Mouse (Mus musculus): ENCODE data around the gene Klrc3. TPM values are rescaled to one million over a fixed set of nuclear protein-coding genes. Genes with fewer than 3 reads are reported as not detected.
"Not testable (repeated sequence)": the region's sequence is repeated elsewhere in the genome, so short reads cannot be mapped to it uniquely, and the experiment has no call there.

The Klrc3 gene
- total RNA-seq (2014; fragmentation: Nextera tagmentation) (not detected in 2 replicates), total RNA-seq (2017) (1.3 TPM in 1 of 2 replicates, not detected in the other)

GRCm38 (mm10) chr6:129643237-129643636 is at the start of gene Klrc3:
Gene Klrc3, minus strand, starts transcription at chr6:129643337.
- ATAC-seq (replicated peaks; ENCODE audit: low FRiP score, low TSS enrichment, poor library complexity, severe bottlenecking) = not testable (repeated sequence)

GRCm38 (mm10) chr6:129691436-129691835 is 48.3 kb upstream of the Klrc3 start:
- not testable (repeated sequence) for ATAC-seq (replicated peaks; ENCODE audit: low FRiP score, low TSS enrichment, poor library complexity, severe bottlenecking)

- ATAC-seq (replicated peaks; ENCODE audit: low FRiP score, low TSS enrichment, poor library complexity, severe bottlenecking) = peak; percentile 89
These were observed 37.2 kb upstream of the Klrc3 start for GRCm38 (mm10) chr6:129680379-129680778.

GRCm38 (mm10) chr6:129678873-129679272 is 35.7 kb upstream of the Klrc3 start, which contains the start of gene Klrc1:
Gene Klrc1, minus strand, starts transcription at chr6:129678973.
- no peak for ATAC-seq (replicated peaks; ENCODE audit: low FRiP score, low TSS enrichment, poor library complexity, severe bottlenecking)

GRCm38 (mm10) chr6:129661301-129661700 is 18.2 kb upstream of the Klrc3 start:
- not testable (repeated sequence) for ATAC-seq (replicated peaks; ENCODE audit: low FRiP score, low TSS enrichment, poor library complexity, severe bottlenecking)

GRCm38 (mm10) chr6:129660589-129660988 is 17.5 kb upstream of the Klrc3 start, which contains the start of gene Klrc2:
Gene Klrc2, minus strand, starts transcription at chr6:129660689.
- not testable (repeated sequence) for ATAC-seq (replicated peaks; ENCODE audit: low FRiP score, low TSS enrichment, poor library complexity, severe bottlenecking)

- not testable (repeated sequence) for ATAC-seq (replicated peaks; ENCODE audit: low FRiP score, low TSS enrichment, poor library complexity, severe bottlenecking)
These were observed 917 bp upstream of the Klrc3 start for GRCm38 (mm10) chr6:129644054-129644453.

GRCm38 (mm10) chr6:129631046-129631445 is 12.1 kb downstream of the Klrc3 start:
- not testable (repeated sequence) for ATAC-seq (replicated peaks; ENCODE audit: low FRiP score, low TSS enrichment, poor library complexity, severe bottlenecking)

- no peak for ATAC-seq (replicated peaks; ENCODE audit: low FRiP score, low TSS enrichment, poor library complexity, severe bottlenecking)
These were observed 19.4 kb downstream of the Klrc3 start, which contains the start of gene Klrk1 for GRCm38 (mm10) chr6:129623735-129624134. Gene Klrk1, minus strand, starts transcription at chr6:129623864.

GRCm38 (mm10) chr6:129608372-129608771 is 34.8 kb downstream of the Klrc3 start:
- no peak for ATAC-seq (replicated peaks; ENCODE audit: low FRiP score, low TSS enrichment, poor library complexity, severe bottlenecking)

GRCm38 (mm10) chr6:129591508-129591907 is 51.6 kb downstream of the Klrc3 start, which contains the start of gene Klrd1:
Gene Klrd1, plus strand, starts transcription at chr6:129591782.
- ATAC-seq (replicated peaks; ENCODE audit: low FRiP score, low TSS enrichment, poor library complexity, severe bottlenecking) = no peak

Other genes starting within 250 kb of the Klrc3 start
- 0.47 TPM in 1 of 2 replicates, not detected in the other for gene Clec1b, start 246.0 kb downstream of the Klrc3 start, total RNA-seq (2014; fragmentation: Nextera tagmentation)
- 2.8 TPM in 1 of 2 replicates, not detected in the other for gene Clec1b, start 246.0 kb downstream of the Klrc3 start, total RNA-seq (2017)
- gene Clec9a, start 234.5 kb downstream of the Klrc3 start, total RNA-seq (2014; fragmentation: Nextera tagmentation) = not detected in 2 replicates
- gene Clec9a, start 234.5 kb downstream of the Klrc3 start, total RNA-seq (2017) = 0.47 and 0.53 TPM in 2 replicates
- not detected in 2 replicates for gene Clec1a, start 191.3 kb downstream of the Klrc3 start, total RNA-seq (2014; fragmentation: Nextera tagmentation)
- gene Clec1a, start 191.3 kb downstream of the Klrc3 start, total RNA-seq (2017) = not detected in 2 replicates
- gene Olr1, start 136.2 kb downstream of the Klrc3 start, total RNA-seq (2014; fragmentation: Nextera tagmentation) = not detected in 2 replicates
- gene Olr1, start 136.2 kb downstream of the Klrc3 start, total RNA-seq (2017) = 0.30 and 4.9 TPM in 2 replicates
- not detected in 2 replicates for gene Tmem52b, start 130.8 kb downstream of the Klrc3 start, total RNA-seq (2014; fragmentation: Nextera tagmentation)
- not detected in 2 replicates for gene Tmem52b, start 130.8 kb downstream of the Klrc3 start, total RNA-seq (2017)
- gene Gabarapl1, start 110.2 kb downstream of the Klrc3 start, total RNA-seq (2014; fragmentation: Nextera tagmentation) = 43.0 and 58.9 TPM in 2 replicates
- gene Gabarapl1, start 110.2 kb downstream of the Klrc3 start, total RNA-seq (2017) = 68.8 and 97.4 TPM in 2 replicates
- gene Klre1, start 65.4 kb downstream of the Klrc3 start, total RNA-seq (2014; fragmentation: Nextera tagmentation) = 0.30 and 1.1 TPM in 2 replicates
- 0.53 and 5.0 TPM in 2 replicates for gene Klre1, start 65.4 kb downstream of the Klrc3 start, total RNA-seq (2017)
- 2.0 TPM in 1 of 2 replicates, not detected in the other for gene Klrd1, start 51.6 kb downstream of the Klrc3 start, total RNA-seq (2014; fragmentation: Nextera tagmentation)
- 7.4 and 28.4 TPM in 2 replicates for gene Klrd1, start 51.6 kb downstream of the Klrc3 start, total RNA-seq (2017)
- gene Klrk1, start 19.5 kb downstream of the Klrc3 start, total RNA-seq (2014; fragmentation: Nextera tagmentation) = 1.2 and 2.4 TPM in 2 replicates
- 1.3 and 18.7 TPM in 2 replicates for gene Klrk1, start 19.5 kb downstream of the Klrc3 start, total RNA-seq (2017)
- 0.12 TPM in 1 of 2 replicates, not detected in the other for gene Klrc2, start 17.4 kb upstream of the Klrc3 start, total RNA-seq (2014; fragmentation: Nextera tagmentation)
- 0.30 and 0.47 TPM in 2 replicates for gene Klrc2, start 17.4 kb upstream of the Klrc3 start, total RNA-seq (2017)
- 1.8 TPM in 1 of 2 replicates, not detected in the other for gene Klrc1, start 35.6 kb upstream of the Klrc3 start, total RNA-seq (2014; fragmentation: Nextera tagmentation)
- gene Klrc1, start 35.6 kb upstream of the Klrc3 start, total RNA-seq (2017) = 26.3 TPM in 1 of 2 replicates, not detected in the other
- gene Klri1, start 73.8 kb upstream of the Klrc3 start, total RNA-seq (2014; fragmentation: Nextera tagmentation) = 1.1 TPM in 1 of 2 replicates, not detected in the other
- gene Klri1, start 73.8 kb upstream of the Klrc3 start, total RNA-seq (2017) = 4.0 TPM in 1 of 2 replicates, not detected in the other
- gene Klri2, start 97.1 kb upstream of the Klrc3 start, total RNA-seq (2014; fragmentation: Nextera tagmentation) = 0.59 TPM in 1 of 2 replicates, not detected in the other
- 3.3 TPM in 1 of 2 replicates, not detected in the other for gene Klri2, start 97.1 kb upstream of the Klrc3 start, total RNA-seq (2017)
- not detected in 2 replicates for gene Gm156, start 140.9 kb upstream of the Klrc3 start, total RNA-seq (2014; fragmentation: Nextera tagmentation)
- not detected in 2 replicates for gene Gm156, start 140.9 kb upstream of the Klrc3 start, total RNA-seq (2017)
- gene Gm17631, start 219.3 kb upstream of the Klrc3 start, total RNA-seq (2014; fragmentation: Nextera tagmentation) = not detected in 2 replicates
- not detected in 2 replicates for gene Gm17631, start 219.3 kb upstream of the Klrc3 start, total RNA-seq (2017)
- not detected in 2 replicates for gene Klra17, start 233.3 kb upstream of the Klrc3 start, total RNA-seq (2014; fragmentation: Nextera tagmentation)
- gene Klra17, start 233.3 kb upstream of the Klrc3 start, total RNA-seq (2017) = not detected in 2 replicates